Mouse (Mus musculus) cerebellum, adult 2 months (tissue): ENCODE results near the gene Spaca6.

ENCODE experiments used
- CTCF ChIP-seq: fragments of 200-500 bp; IDR thresholded peaks from 2 replicates; pipeline ENCODE4 v1.5.1; 2011; ENCODE audit warnings: low read depth, mild to moderate bottlenecking, control low read depth, low read length, moderate library complexity, borderline replicate concordance; ENCODE audit not compliant: insufficient read depth
- POLR2A ChIP-seq: fragments of 200-500 bp; IDR thresholded peaks from 2 replicates; pipeline ENCODE4 v1.6.1; 2011; ENCODE audit warnings: low read length, control low read depth, borderline replicate concordance; ENCODE audit not compliant: insufficient read depth

- TF ChIP-seq CTCF (no peak), POLR2A (no peak)
These were observed 44.7 kb downstream of the Spaca6 start for GRCm38 (mm10) chr17:17871697-17872096.
